Mouse (Mus musculus) CH12.LX (cell line): ENCODE results near the gene 1700037H04Rik. TPM values are rescaled to one million over a fixed set of nuclear protein-coding genes. Genes with fewer than 3 reads are reported as not detected.

Source experiments
- DNase-seq: peaks from one replicate; pipeline ENCODE4 v3.0.0-alpha.2; 2013; ENCODE audit errors: extremely low read depth
- H3K27ac ChIP-seq: 2 replicates; pipeline ENCODE4 v1.5.1; 2012; ENCODE audit warnings: low read depth, mild to moderate bottlenecking, control low read depth, moderate library complexity; ENCODE audit not compliant: insufficient read depth
- H3K27me3 ChIP-seq: replicated peaks from 2 replicates; pipeline ENCODE3; 2012; ENCODE audit warnings: inconsistent platforms
- H3K36me3 ChIP-seq, 2 experiments: replicated peaks in 1 of 2; 2 replicates each; pipeline versions ENCODE3 to v1.6.1; 2012; ENCODE audit warnings: inconsistent platforms in 1 of 2, low read length in 1 of 2, mild to moderate bottlenecking in 1 of 2, mixed read lengths in 1 of 2, moderate library complexity in 1 of 2; ENCODE audit not compliant: control insufficient read depth in 1 of 2, insufficient read depth in 1 of 2
- H3K4me1 ChIP-seq, 2 experiments: 2 replicates each; pipeline ENCODE4 v1.6.1; 2012; ENCODE audit warnings: inconsistent platforms in 1 of 2, moderate library complexity in 1 of 2; ENCODE audit not compliant: insufficient read depth in 2 of 2, control insufficient read depth in 1 of 2
- H3K4me2 ChIP-seq: 2 replicates; pipeline ENCODE4 v1.6.1; 2012; ENCODE audit warnings: low read depth, mild to moderate bottlenecking, control low read depth; ENCODE audit not compliant: poor library complexity, insufficient read depth, severe bottlenecking
- H3K4me3 ChIP-seq, 3 experiments: fragments of 150-350 bp in 1 of 3; sonication (generic) in 1 of 3; replicated peaks in 1 of 3; 2 replicates each; pipeline versions ENCODE3 to v1.5.1; 2011 to 2012; ENCODE audit warnings: low read depth in 2 of 3, low read length in 2 of 3, mild to moderate bottlenecking in 2 of 3, moderate library complexity in 2 of 3, control low read depth in 1 of 3, improper control_type of control experiment in 1 of 3, inconsistent platforms in 1 of 3, mixed read lengths in 1 of 3; ENCODE audit not compliant: poor library complexity in 1 of 3
- H3K79me2 ChIP-seq: replicated peaks from 2 replicates; pipeline ENCODE4 v1.6.1; 2012; ENCODE audit warnings: mild to moderate bottlenecking, moderate library complexity; ENCODE audit not compliant: control insufficient read depth, poor library complexity, insufficient read depth, severe bottlenecking; ENCODE audit errors: extremely low read depth
- H3K9ac ChIP-seq: 2 replicates; pipeline ENCODE4 v1.6.1; 2012; ENCODE audit warnings: low read depth, mild to moderate bottlenecking, control low read depth, moderate library complexity; ENCODE audit not compliant: insufficient read depth
- H3K9me3 ChIP-seq: replicated peaks from 2 replicates; pipeline ENCODE3; 2012; ENCODE audit warnings: low read length, inconsistent platforms, mixed read lengths
- BHLHE40 ChIP-seq: IDR thresholded peaks from 2 replicates; pipeline ENCODE4 v1.6.1; 2011; ENCODE audit warnings: mild to moderate bottlenecking, low read depth, low read length, improper control_type of control experiment
- CHD1 ChIP-seq: IDR thresholded peaks from 2 replicates; pipeline ENCODE4 v1.6.1; 2012; ENCODE audit warnings: low read depth, low read length, improper control_type of control experiment, inconsistent platforms
- CHD2 ChIP-seq: IDR thresholded peaks from 2 replicates; pipeline ENCODE4 v1.6.1; 2011; ENCODE audit warnings: low read length, improper control_type of control experiment
- CTCF ChIP-seq, 2 experiments: IDR thresholded peaks in 1 of 2; conservative IDR thresholded peaks in 1 of 2; 2 replicates each; pipeline ENCODE4 v1.5.1; 2011 to 2012; ENCODE audit warnings: low read depth in 2 of 2, low read length in 2 of 2, improper control_type of control experiment in 1 of 2, inconsistent platforms in 1 of 2, mild to moderate bottlenecking in 1 of 2, moderate library complexity in 1 of 2
- ETS1 ChIP-seq: conservative IDR thresholded peaks from 2 replicates; pipeline ENCODE4 v1.6.1; 2012; ENCODE audit warnings: low read depth, mild to moderate bottlenecking, inconsistent platforms, low read length, improper control_type of control experiment, moderate library complexity
- GABPA ChIP-seq: IDR thresholded peaks from 2 replicates; pipeline ENCODE4 v1.6.1; 2012; ENCODE audit warnings: low read depth, low read length, improper control_type of control experiment, inconsistent platforms; ENCODE audit not compliant: insufficient replicate concordance
- IRF4 ChIP-seq: IDR thresholded peaks from 2 replicates; pipeline ENCODE4 v1.6.1; 2014; ENCODE audit warnings: low read depth, mild to moderate bottlenecking, inconsistent platforms, low read length, improper control_type of control experiment
- JUND ChIP-seq: conservative IDR thresholded peaks from 2 replicates; pipeline ENCODE4 v1.6.1; 2011; ENCODE audit warnings: low read depth, low read length, improper control_type of control experiment
- MAFK ChIP-seq: IDR thresholded peaks from 2 replicates; pipeline ENCODE4 v1.6.1; 2011; ENCODE audit warnings: low read length, improper control_type of control experiment; ENCODE audit not compliant: insufficient replicate concordance
- MEF2A ChIP-seq: IDR thresholded peaks from 2 replicates; pipeline ENCODE4 v1.6.1; 2014; ENCODE audit warnings: low read depth, mild to moderate bottlenecking, inconsistent platforms, low read length, improper control_type of control experiment, borderline replicate concordance
- MXI1 ChIP-seq: IDR thresholded peaks from 2 replicates; pipeline ENCODE4 v1.6.1; 2011; ENCODE audit warnings: mild to moderate bottlenecking, low read depth, low read length, improper control_type of control experiment
- NELFE ChIP-seq: IDR thresholded peaks from 2 replicates; pipeline ENCODE4 v1.6.1; 2011; ENCODE audit warnings: low read depth, low read length, improper control_type of control experiment
- NRF1 ChIP-seq: IDR thresholded peaks from 2 replicates; pipeline ENCODE4 v1.6.1; 2014; ENCODE audit warnings: low read depth, mild to moderate bottlenecking, inconsistent platforms, low read length, improper control_type of control experiment, moderate library complexity
- PAX5 ChIP-seq: IDR thresholded peaks from 2 replicates; pipeline ENCODE4 v1.6.1; 2012; ENCODE audit warnings: low read length, inconsistent platforms, mixed read lengths
- POLR2A ChIP-seq: IDR thresholded peaks from 2 replicates; pipeline ENCODE4 v1.6.1; 2011; ENCODE audit warnings: low read depth, mild to moderate bottlenecking, improper control_type of control experiment, low read length
- POLR2AphosphoS2 ChIP-seq: IDR thresholded peaks from 2 replicates; pipeline ENCODE4 v1.6.1; 2011; ENCODE audit warnings: low read depth, low read length, improper control_type of control experiment
- RCOR1 ChIP-seq: conservative IDR thresholded peaks from 2 replicates; pipeline ENCODE4 v1.6.1; 2012; ENCODE audit warnings: low read depth, mild to moderate bottlenecking, inconsistent platforms, low read length, improper control_type of control experiment
- SIN3A ChIP-seq: IDR thresholded peaks from 2 replicates; pipeline ENCODE4 v1.6.1; 2012; ENCODE audit warnings: low read length, improper control_type of control experiment, inconsistent platforms
- SMC3 ChIP-seq: IDR thresholded peaks from 2 replicates; pipeline ENCODE4 v1.6.1; 2011; ENCODE audit warnings: low read depth, low read length, improper control_type of control experiment
- TBP ChIP-seq: conservative IDR thresholded peaks from 2 replicates; pipeline ENCODE4 v1.6.1; 2011; ENCODE audit warnings: low read depth, low read length, improper control_type of control experiment
- USF1 ChIP-seq: IDR thresholded peaks from 2 replicates; pipeline ENCODE4 v1.6.1; 2014; ENCODE audit warnings: low read depth, mild to moderate bottlenecking, inconsistent platforms, low read length, improper control_type of control experiment
- USF2 ChIP-seq: conservative IDR thresholded peaks from 2 replicates; pipeline ENCODE4 v1.6.1; 2011; ENCODE audit warnings: low read depth, low read length, improper control_type of control experiment
- ZC3H11A ChIP-seq: IDR thresholded peaks from 2 replicates; pipeline ENCODE4 v1.6.1; 2012; ENCODE audit warnings: low read depth, mild to moderate bottlenecking, inconsistent platforms, low read length, improper control_type of control experiment
- ZNF384 ChIP-seq: IDR thresholded peaks from 2 replicates; pipeline ENCODE4 v1.6.1; 2012; ENCODE audit warnings: low read depth, low read length, improper control_type of control experiment, inconsistent platforms
- dilution Hi-C: fragments of 300-500 bp; cut with MboI; formaldehyde crosslinking; loops from 2 replicates; pipeline ENCODE4 v1.14.3; 2020; ENCODE audit warnings: low sequenced_read_pairs; ENCODE audit not compliant: extremely low pct_unique_long_range_greater_than_20kb, extremely low pct_ligation_motif_present
- in situ Hi-C: fragments of 300-500 bp; cut with MboI; formaldehyde crosslinking; loops from 3 replicates; pipeline ENCODE4 v1.14.3; 2019; ENCODE audit warnings: low sequenced_read_pairs, low pct_ligation_motif_present, low pct_unique_long_range_greater_than_20kb, mixed read lengths
- polyA plus RNA-seq: library from polyadenylated mRNA; unstranded; fragments of >175 nt; gene quantifications from 2 replicates; pipeline ENCODE4 v1.2.1, GENCODE M21; 2012; ENCODE audit warnings: low read depth; ENCODE audit not compliant: insufficient read length
- total RNA-seq, 2 experiments: library from RNA; depleted of rRNA; stranded (reverse); fragments of 300-350 nt in 1 of 2; fragments of >200 nt in 1 of 2; gene quantifications; 2 replicates each; pipeline ENCODE4 v1.2.3; 2012 to 2014

Gene 1700037H04Rik
- total and polyA plus RNA-seq, 3 experiments = 16.0 to 40.0 (median 36.5) TPM

GRCm38 (mm10) chr2:131130849-131131248 lies 29.0 kb downstream of the 1700037H04Rik start:
- DNase-seq = no peak
- H3K4me2 ChIP-seq = no peak overlapping the region
- H3K79me2 ChIP-seq = no peaks in the 10 kb centered on the region
- H3K9me3 ChIP-seq = no peaks in the 10 kb centered on the region
- peaks cover 0 to 6% of the 10 kb centered on the region in 2 experiments for H3K36me3 ChIP-seq
- H3K27me3 ChIP-seq = peaks cover 22% of the 10 kb centered on the region
- TF ChIP-seq POLR2A (no peak), JUND (no peak), ZC3H11A (no peak), USF1 (no peak), CHD2 (no peak), TBP (no peak), MAFK (no peak), GABPA (no peak), USF2 (no peak), RCOR1 (no peak)
- TF ChIP-seq, all 38 proteins: peak for 0
- H3K4me3 ChIP-seq = no peak overlapping the region
- peaks cover 12 to 34% of the 10 kb centered on the region in 2 experiments for H3K4me1 ChIP-seq
- H3K9ac ChIP-seq = no peak overlapping the region
- H3K27ac ChIP-seq = no peak overlapping the region
- in situ Hi-C loops (no loop called here), dilution Hi-C loops (no loop called here)

- no peaks in the 10 kb centered on the region for H3K9me3 ChIP-seq
- in situ Hi-C loops (no loop called here), dilution Hi-C loops (no loop called here)
- no peak overlapping the region for H3K27ac ChIP-seq
- H3K4me2 ChIP-seq = no peak overlapping the region
- H3K4me1 ChIP-seq = peaks cover 13 to 44% of the 10 kb centered on the region in 2 experiments
- H3K9ac ChIP-seq = no peak overlapping the region
- DNase-seq = no peak
- H3K79me2 ChIP-seq = no peaks in the 10 kb centered on the region
- H3K36me3 ChIP-seq = peaks cover 0 to 6% of the 10 kb centered on the region in 2 experiments
- TF ChIP-seq ETS1 = no peak
- TF ChIP-seq MEF2A = no peak
- no peak for TF ChIP-seq BHLHE40
- TF ChIP-seq SMC3 = no peak
- no peak for TF ChIP-seq TBP
- no peak overlapping the region for H3K4me3 ChIP-seq
- peaks cover 26% of the 10 kb centered on the region for H3K27me3 ChIP-seq
Measured at GRCm38 (mm10) chr2:131129836-131130235, 30.0 kb downstream of the 1700037H04Rik start.

GRCm38 (mm10) chr2:131128636-131129157 lies 31.2 kb downstream of the 1700037H04Rik start:
- in situ Hi-C loops (no loop called here), dilution Hi-C loops (no loop called here)
- H3K4me3 ChIP-seq = no peak overlapping the region
- H3K27me3 ChIP-seq = peaks cover 33% of the 10 kb centered on the region
- no peak for TF ChIP-seq MXI1
- TF ChIP-seq CTCF (conservative IDR thresholded peaks at IDR 0.05 in 1 of 2, IDR thresholded peaks at IDR 0.05 in 1 of 2; ENCODE audit: low read depth in 2 of 2, low read length in 2 of 2) = no peak
- TF ChIP-seq GABPA = no peak
- no peak for TF ChIP-seq NELFE
- TF ChIP-seq TBP = no peak
- TF ChIP-seq ETS1 = no peak
- no peak for TF ChIP-seq BHLHE40
- no peak for TF ChIP-seq RCOR1
- no peak for TF ChIP-seq SMC3
- no peak for TF ChIP-seq CHD2
- TF ChIP-seq ZNF384 = no peak
- no peak for TF ChIP-seq IRF4
- TF ChIP-seq NRF1 = no peak
- TF ChIP-seq PAX5 = no peak
- TF ChIP-seq CHD1 = no peak
- TF ChIP-seq SIN3A = no peak
- TF ChIP-seq POLR2AphosphoS2 = no peak
- H3K9me3 ChIP-seq = no peaks in the 10 kb centered on the region
- no peak overlapping the region for H3K4me2 ChIP-seq
- no peak for DNase-seq
- no peak overlapping the region for H3K27ac ChIP-seq
- H3K36me3 ChIP-seq = no peaks in the 10 kb centered on the region
- H3K4me1 ChIP-seq = peaks cover 13 to 50% of the 10 kb centered on the region in 2 experiments
- no peak overlapping the region for H3K9ac ChIP-seq
- H3K79me2 ChIP-seq = no peaks in the 10 kb centered on the region
